Comparison of ENCODE assay signal across 16 mouse cellular contexts in the genomic region with DNA sequence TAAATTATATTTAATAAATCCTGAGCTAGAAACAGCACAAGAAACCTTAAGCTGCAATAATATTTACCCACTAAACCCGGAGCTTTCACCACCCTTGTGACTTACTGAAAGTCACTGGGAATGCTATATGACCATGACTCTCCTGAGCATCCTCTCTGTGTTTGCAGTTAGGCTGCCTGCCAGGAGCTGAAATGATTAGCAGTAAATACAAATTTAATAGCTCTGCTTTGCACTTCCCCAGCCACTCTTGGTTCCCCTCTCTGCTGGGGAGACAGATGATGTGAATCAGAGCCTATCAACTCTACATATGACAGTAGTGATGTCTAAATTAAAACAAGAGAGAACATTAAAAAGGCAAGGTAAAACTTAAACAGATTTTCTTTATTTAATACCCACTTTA.
DNase-seq lines count a peak whose midpoint lies in the region; ATAC-seq and TF ChIP-seq lines count a peak whose summit lies in the region.
"Had no signal": no experiment of that assay in that cellular context is flagged by ENCODE, and none has a peak within 500 bp of the region (broad histone marks: within the 10 kb centered on the region; RNA-seq: fewer than 3 reads in every experiment).

No protein-coding gene starts in this region.

- no peak overlapping the region for H3K9ac ChIP-seq in forebrain, embryonic 14.5 days (ENCODE audit: low read length)
- H3K9ac ChIP-seq in forebrain, embryonic 12.5 days = no peak overlapping the region
- no peak overlapping the region for H3K9ac ChIP-seq in lung, embryonic 14.5 days
- no peak overlapping the region for H3K9ac ChIP-seq in neural tube, embryonic 14.5 days (replicated peaks; ENCODE audit: low read depth, low read length)
- H3K9ac ChIP-seq in lung, postnatal 0 days (replicated peaks; ENCODE audit: low read depth) = no peak overlapping the region
- H3K9ac ChIP-seq: embryonic facial prominence, embryonic 15.5 days; lung, embryonic 15.5 days had no signal

- H3K4me2 ChIP-seq in forebrain, embryonic 14.5 days (ENCODE audit: low read length) = no peak overlapping the region
- H3K4me2 ChIP-seq in forebrain, embryonic 12.5 days = no peak overlapping the region
- no peak overlapping the region for H3K4me2 ChIP-seq in lung, embryonic 14.5 days
- H3K4me2 ChIP-seq in neural tube, embryonic 14.5 days (ENCODE audit: low read depth, low read length) = no peak overlapping the region
- H3K4me2 ChIP-seq in lung, postnatal 0 days (replicated peaks; ENCODE audit: low read depth, low read length) = no peak overlapping the region
- H3K4me2 ChIP-seq: embryonic facial prominence, embryonic 15.5 days; lung, embryonic 15.5 days had no signal

- no peak overlapping the region for H3K27ac ChIP-seq in forebrain, embryonic 14.5 days (ENCODE audit: low read depth, low read length)
- H3K27ac ChIP-seq in forebrain, embryonic 12.5 days = no peak overlapping the region
- no peak overlapping the region for H3K27ac ChIP-seq in lung, embryonic 14.5 days (ENCODE audit: low read depth)
- 0 out of 2 replicates have a peak overlapping the region, but pooled peaks have one; percentile 18 for H3K27ac ChIP-seq in neural tube, embryonic 14.5 days (ENCODE audit: low read depth, low read length)
- no peak overlapping the region for H3K27ac ChIP-seq in lung, postnatal 0 days (ENCODE audit: low read length)
- H3K27ac ChIP-seq: embryonic facial prominence, embryonic 15.5 days; kidney, postnatal 0 days; lung, embryonic 15.5 days had no signal

- H3K4me3 ChIP-seq in forebrain, embryonic 14.5 days (ENCODE audit: low read depth, low read length) = no peak overlapping the region
- no peak overlapping the region for H3K4me3 ChIP-seq in forebrain, embryonic 12.5 days (replicated peaks)
- no peak overlapping the region for H3K4me3 ChIP-seq in lung, embryonic 14.5 days (ENCODE audit: low read depth, low read length)
- no peak overlapping the region for H3K4me3 ChIP-seq in neural tube, embryonic 14.5 days (ENCODE audit: low read depth, low read length)
- no peak overlapping the region for H3K4me3 ChIP-seq in lung, postnatal 0 days (ENCODE audit: low read depth, low read length)
- H3K4me3 ChIP-seq: embryonic facial prominence, embryonic 15.5 days; lung, embryonic 15.5 days had no signal

- H3K27me3 ChIP-seq in forebrain, embryonic 14.5 days (replicated peaks; ENCODE audit: control insufficient read depth, insufficient read depth, low read length) = no peaks in the 10 kb centered on the region
- no peaks in the 10 kb centered on the region for H3K27me3 ChIP-seq in forebrain, embryonic 12.5 days
- no peaks in the 10 kb centered on the region for H3K27me3 ChIP-seq in lung, embryonic 14.5 days (ENCODE audit: insufficient read depth, low read length)
- no peaks in the 10 kb centered on the region for H3K27me3 ChIP-seq in neural tube, embryonic 14.5 days (ENCODE audit: control insufficient read depth, insufficient read depth, low read length)
- H3K27me3 ChIP-seq in lung, postnatal 0 days (replicated peaks; ENCODE audit: insufficient read depth, low read length) = no peaks in the 10 kb centered on the region
- H3K27me3 ChIP-seq: embryonic facial prominence, embryonic 15.5 days; lung, embryonic 15.5 days had no signal

- no peak for TF ChIP-seq CTCF in lung, embryonic 14.5 days (IDR thresholded peaks at IDR 0.05; ENCODE audit: low read depth)
- TF ChIP-seq CTCF in lung, postnatal 0 days (IDR thresholded peaks at IDR 0.05) = no peak

- H3K36me3 ChIP-seq in forebrain, embryonic 14.5 days (ENCODE audit: control insufficient read depth, insufficient read depth, low read length) = no peaks in the 10 kb centered on the region
- no peaks in the 10 kb centered on the region for H3K36me3 ChIP-seq in forebrain, embryonic 12.5 days (replicated peaks)
- no peaks in the 10 kb centered on the region for H3K36me3 ChIP-seq in lung, embryonic 14.5 days (ENCODE audit: insufficient read depth)
- H3K36me3 ChIP-seq in neural tube, embryonic 14.5 days (ENCODE audit: control insufficient read depth, insufficient read depth, low read length) = no peaks in the 10 kb centered on the region
- H3K36me3 ChIP-seq in lung, postnatal 0 days (ENCODE audit: insufficient read depth, low read length) = no peaks in the 10 kb centered on the region
- H3K36me3 ChIP-seq: embryonic facial prominence, embryonic 15.5 days; lung, embryonic 15.5 days had no signal

- ATAC-seq in forebrain, embryonic 14.5 days = no peak
- ATAC-seq in forebrain, embryonic 12.5 days (ENCODE audit: low FRiP score) = no peak
- no peak for ATAC-seq in lung, embryonic 14.5 days (ENCODE audit: insufficient read depth)
- peak; percentile 81 for ATAC-seq in neural tube, embryonic 14.5 days (ENCODE audit: low read depth)
- no peak for ATAC-seq in CD4-positive, CD25-positive, alpha-beta regulatory T cell, adult 4 months
- no peak for ATAC-seq in lung, postnatal 0 days
- ATAC-seq: intestine, postnatal 0 days had no signal

- peak; percentile 41 for DNase-seq in forebrain, embryonic 14.5 days (ENCODE audit: low spot score)
- DNase-seq in lung, embryonic 14.5 days = peak; percentile 12
- no peak for DNase-seq in lung, postnatal 4 days
- DNase-seq in cerebellum, postnatal 14 days = peak; percentile 41 to 46
- no peak for DNase-seq in lung, postnatal 0 days (ENCODE audit: low spot score)
- DNase-seq: B cell, adult 2 months; gastrocnemius, postnatal 14 days; heart, postnatal 14 days; right cerebral cortex, postnatal 4 days had no signal

- no peak for TF ChIP-seq EP300 in lung, postnatal 0 days (IDR thresholded peaks at IDR 0.05)

- peaks cover 6% of the 10 kb centered on the region for H3K4me1 ChIP-seq in forebrain, embryonic 14.5 days (ENCODE audit: control insufficient read depth, insufficient read depth, low read length)
- peaks cover 8% of the 10 kb centered on the region; the same call in 1 of the 2 replicates for H3K4me1 ChIP-seq in forebrain, embryonic 12.5 days
- no peaks in the 10 kb centered on the region for H3K4me1 ChIP-seq in lung, embryonic 14.5 days (ENCODE audit: insufficient read depth)
- peaks cover 17% of the 10 kb centered on the region; the same call in 1 of the 2 replicates for H3K4me1 ChIP-seq in neural tube, embryonic 14.5 days (ENCODE audit: control insufficient read depth, insufficient read depth, low read length)
- H3K4me1 ChIP-seq in lung, postnatal 0 days (ENCODE audit: insufficient read depth, low read depth, low read length) = no peaks in the 10 kb centered on the region
- H3K4me1 ChIP-seq: embryonic facial prominence, embryonic 15.5 days; lung, embryonic 15.5 days had no signal

- no peaks in the 10 kb centered on the region for H3K9me3 ChIP-seq in forebrain, embryonic 14.5 days (replicated peaks; ENCODE audit: control insufficient read depth, low read length)
- H3K9me3 ChIP-seq in forebrain, embryonic 12.5 days = no peaks in the 10 kb centered on the region
- H3K9me3 ChIP-seq in lung, embryonic 14.5 days (ENCODE audit: low read depth, low read length) = no peaks in the 10 kb centered on the region
- no peaks in the 10 kb centered on the region for H3K9me3 ChIP-seq in neural tube, embryonic 14.5 days (ENCODE audit: control insufficient read depth, low read length)
- no peaks in the 10 kb centered on the region for H3K9me3 ChIP-seq in lung, postnatal 0 days (ENCODE audit: low read length)
- H3K9me3 ChIP-seq: embryonic facial prominence, embryonic 15.5 days; lung, embryonic 15.5 days had no signal

- 83% methylated on average over 1 of the region's 1 CpGs for WGBS in forebrain, embryonic 14.5 days
- WGBS in forebrain, embryonic 12.5 days = 71% methylated on average over 1 of the region's 1 CpGs
- WGBS in lung, embryonic 14.5 days = 62% methylated on average over 1 of the region's 1 CpGs
- 16% methylated on average over 1 of the region's 1 CpGs for WGBS in neural tube, embryonic 14.5 days
- 72% methylated on average over 1 of the region's 1 CpGs for WGBS in lung, postnatal 0 days

Comparison
In these comparisons a context has a peak if more than half of its experiments do, and no peak if none do; other contexts are left out.
1. DNase-seq: peak in forebrain, embryonic 14.5 days (single experiment), lung, embryonic 14.5 days (single experiment) and cerebellum, postnatal 14 days (2 of 2); none in lung, postnatal 4 days (0 of 2) and lung, postnatal 0 days (single experiment).